Mouse (Mus musculus) MEL (cell line): ENCODE measurements around the gene Pck1.

ENCODE experiments used
- BHLHE40 ChIP-seq: IDR thresholded peaks from 2 replicates; pipeline ENCODE4 v1.6.1; 2012; ENCODE audit warnings: low read depth, mild to moderate bottlenecking, inconsistent platforms, low read length, improper control_type of control experiment, borderline replicate concordance
- CTCF ChIP-seq, 3 experiments: IDR thresholded peaks in 2 of 3; conservative IDR thresholded peaks in 1 of 3; 2 replicates each; pipeline ENCODE4 v1.5.1; 2011 to 2012; ENCODE audit warnings: low read length in 3 of 3, low read depth in 2 of 3, mild to moderate bottlenecking in 2 of 3, improper control_type of control experiment in 1 of 3, inconsistent platforms in 1 of 3, mixed read lengths in 1 of 3, moderate library complexity in 1 of 3; ENCODE audit not compliant: control insufficient read depth in 1 of 3, insufficient read depth in 1 of 3, poor library complexity in 1 of 3, severe bottlenecking in 1 of 3
- ELF1 ChIP-seq: IDR thresholded peaks from 2 replicates; pipeline ENCODE4 v1.6.1; 2014; ENCODE audit warnings: low read depth, mild to moderate bottlenecking, inconsistent platforms, low read length, improper control_type of control experiment, moderate library complexity
- EP300 ChIP-seq, 2 experiments: IDR thresholded peaks; 2 replicates each; pipeline ENCODE4 v1.6.1; 2011; ENCODE audit warnings: improper control_type of control experiment in 2 of 2, low read length in 2 of 2, low read depth in 1 of 2, mild to moderate bottlenecking in 1 of 2
- GATA1 ChIP-seq: IDR thresholded peaks from 2 replicates; pipeline ENCODE4 v1.6.1; 2011; ENCODE audit warnings: low read depth, low read length, improper control_type of control experiment
- JUND ChIP-seq: IDR thresholded peaks from 2 replicates; pipeline ENCODE4 v1.6.1; 2011; ENCODE audit warnings: low read depth, mild to moderate bottlenecking, improper control_type of control experiment, low read length
- KAT2A ChIP-seq: conservative IDR thresholded peaks from 2 replicates; pipeline ENCODE4 v1.6.1; 2012; ENCODE audit warnings: low read depth, low read length, improper control_type of control experiment, inconsistent platforms
- MAX ChIP-seq: IDR thresholded peaks from 2 replicates; pipeline ENCODE4 v1.6.1; 2011; ENCODE audit warnings: low read length, improper control_type of control experiment
- POLR2A ChIP-seq, 2 experiments: IDR thresholded peaks; 2 replicates each; pipeline ENCODE4 v1.6.1; 2011 to 2012; ENCODE audit warnings: low read length in 2 of 2, mild to moderate bottlenecking in 2 of 2, control low read depth in 1 of 2, improper control_type of control experiment in 1 of 2, low read depth in 1 of 2, moderate library complexity in 1 of 2; ENCODE audit not compliant: control insufficient read depth in 1 of 2, insufficient read depth in 1 of 2, poor library complexity in 1 of 2
- POLR2AphosphoS5 ChIP-seq: IDR thresholded peaks from 2 replicates; pipeline ENCODE4 v1.6.1; 2012; ENCODE audit warnings: low read depth, borderline replicate concordance, mild to moderate bottlenecking, inconsistent platforms, low read length, moderate library complexity, mixed read lengths
- TAL1 ChIP-seq: IDR thresholded peaks from 2 replicates; pipeline ENCODE4 v1.6.1; 2012; ENCODE audit warnings: mild to moderate bottlenecking, inconsistent platforms, low read length, moderate library complexity, mixed read lengths
- ZMIZ1 ChIP-seq: IDR thresholded peaks from 2 replicates; pipeline ENCODE4 v1.6.1; 2012; ENCODE audit warnings: low read depth, mild to moderate bottlenecking, inconsistent platforms, low read length, improper control_type of control experiment, moderate library complexity

- no peak for TF ChIP-seq CTCF (IDR thresholded peaks at IDR 0.05 in 2 of 3, conservative IDR thresholded peaks at IDR 0.05 in 1 of 3; ENCODE audit: control insufficient read depth in 1 of 3, insufficient read depth in 1 of 3, low read depth in 2 of 3, low read length in 3 of 3, poor library complexity in 1 of 3, severe bottlenecking in 1 of 3)
- TF ChIP-seq EP300 (IDR thresholded peaks at IDR 0.05; ENCODE audit: low read depth in 1 of 2, low read length in 2 of 2), result no peak
- no peak for TF ChIP-seq TAL1
- TF ChIP-seq MAX, result no peak
- no peak for TF ChIP-seq ZMIZ1
- TF ChIP-seq KAT2A, result no peak
- no peak for TF ChIP-seq GATA1
- TF ChIP-seq JUND, result no peak
- no peak for TF ChIP-seq POLR2A (IDR thresholded peaks at IDR 0.05; ENCODE audit: control insufficient read depth in 1 of 2, insufficient read depth in 1 of 2, low read depth in 1 of 2, low read length in 2 of 2, poor library complexity in 1 of 2)
- TF ChIP-seq POLR2AphosphoS5, result no peak
- no peak for TF ChIP-seq ELF1
- TF ChIP-seq BHLHE40, result no peak
These were observed at the start of gene Pck1 for GRCm38 (mm10) chr2:173152436-173153151.
